Mouse (Mus musculus): ENCODE data around the gene Slc22a12.

DNA sequence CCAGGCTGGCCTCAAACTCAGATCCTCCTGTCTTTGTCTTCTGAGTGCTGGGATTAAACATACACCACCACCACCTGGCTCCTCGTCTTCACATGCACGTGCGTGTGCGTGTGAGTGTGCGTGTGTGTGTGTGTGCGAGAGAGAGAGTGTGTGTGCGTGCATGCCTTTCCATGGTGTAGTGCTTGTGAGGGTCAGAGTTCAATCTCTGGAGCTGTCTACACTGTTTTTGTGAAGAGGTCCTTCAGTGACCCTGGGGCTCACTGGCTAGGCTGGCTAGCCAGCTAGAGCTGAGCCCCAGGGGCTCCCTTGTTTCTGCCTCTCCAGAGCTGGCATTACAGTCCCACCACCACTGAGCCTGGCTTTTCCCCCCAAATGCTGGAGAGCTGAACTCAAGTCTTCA, 1.3 kb downstream of the Slc22a12 start:
- TF ChIP-seq POLR2A (IDR thresholded peaks at IDR 0.05; ENCODE audit: low read depth, low read length), result no peak
- no peak for TF ChIP-seq CTCF (IDR thresholded peaks at IDR 0.05; ENCODE audit: extremely low read depth, insufficient read depth, insufficient read length, insufficient replicate concordance)
